Mouse (Mus musculus) neural tube, embryonic 11.5 days (tissue): ENCODE results near the gene Cxcl15. TPM values are rescaled to one million over a fixed set of nuclear protein-coding genes. Genes with fewer than 3 reads are reported as not detected.
"Not testable (repeated sequence)": the region's sequence is repeated elsewhere in the genome, so short reads cannot be mapped to it uniquely, and the experiment has no call there.

ENCODE experiments used
- ATAC-seq: fragments of 200-750 bp; cut with Nextera tagmentation; 2 replicates; pipeline ENCODE4 v1.8.0; 2017; ENCODE audit warnings: moderate number of reproducible peaks, mild to moderate bottlenecking, moderate TSS enrichment, moderate library complexity; ENCODE audit not compliant: insufficient read depth, low FRiP score, low TSS enrichment
- DNase-seq: peaks from one replicate; pipeline ENCODE4 v3.0.0-alpha.2; 2015; ENCODE audit warnings: low spot score
- H3K27ac ChIP-seq: fragments of 300-500 bp; sonication (generic); 2 replicates; pipeline ENCODE4 v1.5.1; 2014; ENCODE audit warnings: low read depth, mild to moderate bottlenecking, low read length
- H3K27me3 ChIP-seq: fragments of 300-500 bp; sonication (generic); 2 replicates; pipeline ENCODE4 v1.6.1; 2014; ENCODE audit warnings: mild to moderate bottlenecking, low read length, mixed read lengths; ENCODE audit not compliant: control insufficient read depth, insufficient read depth
- H3K36me3 ChIP-seq: fragments of 300-500 bp; sonication (generic); 2 replicates; pipeline ENCODE4 v1.6.1; 2014; ENCODE audit warnings: mild to moderate bottlenecking, low read length, moderate library complexity, mixed read lengths; ENCODE audit not compliant: control insufficient read depth, insufficient read depth
- H3K4me1 ChIP-seq: fragments of 300-500 bp; sonication (generic); 2 replicates; pipeline ENCODE4 v1.6.1; 2014; ENCODE audit warnings: low read length, mixed read lengths; ENCODE audit not compliant: control insufficient read depth, insufficient read depth
- H3K4me2 ChIP-seq: fragments of 300-500 bp; sonication (generic); 2 replicates; pipeline ENCODE4 v1.6.1; 2014; ENCODE audit warnings: low read depth, mild to moderate bottlenecking, moderate library complexity
- H3K4me3 ChIP-seq: fragments of 300-500 bp; sonication (generic); 2 replicates; pipeline ENCODE4 v1.5.1; 2014; ENCODE audit warnings: low read depth, low read length
- H3K9ac ChIP-seq: fragments of 300-500 bp; sonication (generic); 2 replicates; pipeline ENCODE4 v1.6.1; 2014; ENCODE audit warnings: mild to moderate bottlenecking, low read length
- H3K9me3 ChIP-seq: fragments of 300-500 bp; sonication (generic); 2 replicates; pipeline ENCODE4 v1.6.1; 2016; ENCODE audit warnings: low read length; ENCODE audit not compliant: control insufficient read depth
- WGBS: fragments of 180-500 bp; shearing (Covaris S2); extraction: QIAGEN DNeasy Blood & Tissue Kit; methylation state at CpG from one replicate; pipeline ENCODE4 v1.1.7; 2014; 5-methylcytosine and 5-hydroxymethylcytosine counted together
- microRNA-seq: library from miRNA; unstranded; fragments of <30 nt; microRNA quantifications from one replicate; pipeline ENCODE4, GENCODE M21; 2016
- polyA plus RNA-seq: library from polyadenylated mRNA; unstranded; fragments of >200 nt; fragmentation: Nextera tagmentation; extraction: Ambion mirVana; gene quantifications from 2 replicates; pipeline ENCODE4 v1.2.1, GENCODE M21; 2014

Gene Cxcl15
- polyA plus RNA-seq, 1 experiment from 2014 or later: 0.38 TPM

GRCm38 (mm10) chr5:90851391-90851790 is 57.1 kb downstream of the Cxcl15 start:
- not testable (repeated sequence) for H3K4me1 ChIP-seq, H3K36me3 ChIP-seq, H3K9ac ChIP-seq, ATAC-seq, H3K4me3 ChIP-seq, H3K27ac ChIP-seq, DNase-seq, H3K9me3 ChIP-seq, H3K27me3 ChIP-seq, H3K4me2 ChIP-seq
- 92% methylated on average over 11 of the region's 11 CpGs for WGBS

Small RNAs within 50 kb of the gene (microRNA-seq; reads per million reads assigned to microRNA genes)
- not detected for gene Gm24322

Other genes with a start within 250 kb of the Cxcl15 start
- gene 5830473C10Rik, start 233.4 kb upstream of the Cxcl15 start, polyA plus RNA-seq: not detected in 2 replicates
- gene Rassf6, start 153.9 kb upstream of the Cxcl15 start, polyA plus RNA-seq: 0.50 and 0.57 TPM in 2 replicates
- gene Cxcl5, start 35.2 kb upstream of the Cxcl15 start, polyA plus RNA-seq: 0.15 TPM in 1 of 2 replicates, not detected in the other
- 21.7 and 21.8 TPM in 2 replicates for gene Ppbp, start 26.0 kb upstream of the Cxcl15 start, polyA plus RNA-seq
- 71.4 and 79.6 TPM in 2 replicates for gene Pf4, start 22.1 kb upstream of the Cxcl15 start, polyA plus RNA-seq
- not detected in 2 replicates for gene Cxcl3, start 8.4 kb upstream of the Cxcl15 start, polyA plus RNA-seq
- gene Cxcl1, start 96.7 kb downstream of the Cxcl15 start, polyA plus RNA-seq: not detected in 2 replicates
- gene Cxcl2, start 109.3 kb downstream of the Cxcl15 start, polyA plus RNA-seq: not detected in 2 replicates
- 87.7 and 93.3 TPM in 2 replicates for gene Mthfd2l, start 136.6 kb downstream of the Cxcl15 start, polyA plus RNA-seq
- 0.25 and 0.27 TPM in 2 replicates for gene Epgn, start 232.9 kb downstream of the Cxcl15 start, polyA plus RNA-seq